Mouse (Mus musculus) MEL (cell line): ENCODE results near the gene Gjb2. TPM values are rescaled to one million over a fixed set of nuclear protein-coding genes. Genes with fewer than 3 reads are reported as not detected.

Experiments used
- DNase-seq: peaks from one replicate; pipeline ENCODE4 v3.0.0; 2011; ENCODE audit warnings: low read depth, low spot score
- H3K27ac ChIP-seq: 2 replicates; pipeline ENCODE4 v1.5.1; 2012; ENCODE audit warnings: low read depth, mild to moderate bottlenecking, control low read depth, low read length, moderate library complexity; ENCODE audit not compliant: control insufficient read depth
- H3K27me3 ChIP-seq, 2 experiments: fragments of 150-350 bp in 1 of 2; sonication (generic) in 1 of 2; 2 replicates each; pipeline ENCODE4 v1.6.1; 2012; ENCODE audit warnings: low read length in 2 of 2, mild to moderate bottlenecking in 2 of 2, improper control_type of control experiment in 1 of 2, moderate library complexity in 1 of 2; ENCODE audit not compliant: insufficient read depth in 2 of 2, control insufficient read depth in 1 of 2
- H3K36me3 ChIP-seq, 2 experiments: 2 replicates each; pipeline ENCODE4 v1.6.1; 2012 to 2014; ENCODE audit warnings: low read length in 2 of 2, improper control_type of control experiment in 1 of 2, inconsistent platforms in 1 of 2, mild to moderate bottlenecking in 1 of 2; ENCODE audit not compliant: insufficient read depth in 2 of 2, control insufficient read depth in 1 of 2
- H3K4me1 ChIP-seq, 2 experiments: fragments of 150-350 bp in 1 of 2; sonication (generic) in 1 of 2; 2 replicates each; pipeline ENCODE4 v1.6.1; 2012; ENCODE audit warnings: low read length in 2 of 2, improper control_type of control experiment in 1 of 2, mild to moderate bottlenecking in 1 of 2; ENCODE audit not compliant: insufficient read depth in 2 of 2, control insufficient read depth in 1 of 2
- H3K4me3 ChIP-seq, 2 experiments: fragments of 150-350 bp in 1 of 2; sonication (generic) in 1 of 2; 2 replicates each; pipeline ENCODE4 v1.5.1; 2012; ENCODE audit warnings: low read depth in 2 of 2, low read length in 2 of 2, mild to moderate bottlenecking in 2 of 2, moderate library complexity in 2 of 2, control low read depth in 1 of 2, improper control_type of control experiment in 1 of 2; ENCODE audit not compliant: control insufficient read depth in 1 of 2, insufficient read depth in 1 of 2
- H3K79me2 ChIP-seq: 2 replicates; pipeline ENCODE4 v1.6.1; 2012; ENCODE audit warnings: mild to moderate bottlenecking, low read length, moderate library complexity; ENCODE audit not compliant: control insufficient read depth, poor library complexity, insufficient read depth
- H3K9ac ChIP-seq: 2 replicates; pipeline ENCODE4 v1.6.1; 2012; ENCODE audit warnings: low read depth, mild to moderate bottlenecking, control low read depth, low read length, moderate library complexity; ENCODE audit not compliant: control insufficient read depth, poor library complexity, severe bottlenecking
- H3K9me3 ChIP-seq: fragments of 150-350 bp; sonication (generic); replicated peaks from 2 replicates; pipeline ENCODE4 v1.6.1; 2012; ENCODE audit warnings: mild to moderate bottlenecking, low read length, improper control_type of control experiment, moderate library complexity; ENCODE audit not compliant: insufficient read depth
- BHLHE40 ChIP-seq: IDR thresholded peaks from 2 replicates; pipeline ENCODE4 v1.6.1; 2012; ENCODE audit warnings: low read depth, mild to moderate bottlenecking, inconsistent platforms, low read length, improper control_type of control experiment, borderline replicate concordance
- CHD2 ChIP-seq: IDR thresholded peaks from 2 replicates; pipeline ENCODE4 v1.6.1; 2011; ENCODE audit warnings: low read length, improper control_type of control experiment
- CTCF ChIP-seq, 3 experiments: IDR thresholded peaks in 2 of 3; conservative IDR thresholded peaks in 1 of 3; 2 replicates each; pipeline ENCODE4 v1.5.1; 2011 to 2012; ENCODE audit warnings: low read length in 3 of 3, low read depth in 2 of 3, mild to moderate bottlenecking in 2 of 3, improper control_type of control experiment in 1 of 3, inconsistent platforms in 1 of 3, mixed read lengths in 1 of 3, moderate library complexity in 1 of 3; ENCODE audit not compliant: control insufficient read depth in 1 of 3, insufficient read depth in 1 of 3, poor library complexity in 1 of 3, severe bottlenecking in 1 of 3
- EP300 ChIP-seq, 2 experiments: IDR thresholded peaks; 2 replicates each; pipeline ENCODE4 v1.6.1; 2011; ENCODE audit warnings: improper control_type of control experiment in 2 of 2, low read length in 2 of 2, low read depth in 1 of 2, mild to moderate bottlenecking in 1 of 2
- HCFC1 ChIP-seq: IDR thresholded peaks from 2 replicates; pipeline ENCODE4 v1.6.1; 2012; ENCODE audit warnings: low read depth, mild to moderate bottlenecking, inconsistent platforms, low read length, improper control_type of control experiment, moderate library complexity
- JUND ChIP-seq: IDR thresholded peaks from 2 replicates; pipeline ENCODE4 v1.6.1; 2011; ENCODE audit warnings: low read depth, mild to moderate bottlenecking, improper control_type of control experiment, low read length
- MAX ChIP-seq: IDR thresholded peaks from 2 replicates; pipeline ENCODE4 v1.6.1; 2011; ENCODE audit warnings: low read length, improper control_type of control experiment
- MAZ ChIP-seq: IDR thresholded peaks from 2 replicates; pipeline ENCODE4 v1.6.1; 2012; ENCODE audit warnings: low read depth, mild to moderate bottlenecking, inconsistent platforms, low read length, improper control_type of control experiment
- MXI1 ChIP-seq: IDR thresholded peaks from 2 replicates; pipeline ENCODE4 v1.6.1; 2011; ENCODE audit warnings: mild to moderate bottlenecking, low read depth, low read length, improper control_type of control experiment
- MYB ChIP-seq: IDR thresholded peaks from 2 replicates; pipeline ENCODE4 v1.6.1; 2011; ENCODE audit warnings: mild to moderate bottlenecking, low read depth, low read length, improper control_type of control experiment
- MYC ChIP-seq: IDR thresholded peaks from 2 replicates; pipeline ENCODE4 v1.6.1; 2011; ENCODE audit warnings: low read depth, mild to moderate bottlenecking, low read length, improper control_type of control experiment, moderate library complexity
- NELFE ChIP-seq: IDR thresholded peaks from 2 replicates; pipeline ENCODE4 v1.6.1; 2011; ENCODE audit warnings: low read depth, low read length, improper control_type of control experiment
- POLR2AphosphoS5 ChIP-seq: IDR thresholded peaks from 2 replicates; pipeline ENCODE4 v1.6.1; 2012; ENCODE audit warnings: low read depth, borderline replicate concordance, mild to moderate bottlenecking, inconsistent platforms, low read length, moderate library complexity, mixed read lengths
- SIN3A ChIP-seq: IDR thresholded peaks from 2 replicates; pipeline ENCODE4 v1.6.1; 2012; ENCODE audit warnings: low read length, improper control_type of control experiment, inconsistent platforms
- SMC3 ChIP-seq: IDR thresholded peaks from 2 replicates; pipeline ENCODE4 v1.6.1; 2011; ENCODE audit warnings: low read depth, low read length, improper control_type of control experiment
- TAL1 ChIP-seq: IDR thresholded peaks from 2 replicates; pipeline ENCODE4 v1.6.1; 2012; ENCODE audit warnings: mild to moderate bottlenecking, inconsistent platforms, low read length, moderate library complexity, mixed read lengths
- TBP ChIP-seq: IDR thresholded peaks from 2 replicates; pipeline ENCODE4 v1.8.0; 2011; ENCODE audit warnings: low read depth, low read length, improper control_type of control experiment
- TCF12 ChIP-seq: IDR thresholded peaks from 2 replicates; pipeline ENCODE4 v1.6.1; 2014; ENCODE audit warnings: low read depth, mild to moderate bottlenecking, inconsistent platforms, low read length, improper control_type of control experiment, moderate library complexity
- USF1 ChIP-seq: IDR thresholded peaks from 2 replicates; pipeline ENCODE4 v1.6.1; 2014; ENCODE audit warnings: low read depth, mild to moderate bottlenecking, inconsistent platforms, low read length, improper control_type of control experiment, moderate library complexity
- USF2 ChIP-seq, 2 experiments: IDR thresholded peaks; 2 replicates each; pipeline ENCODE4 v1.6.1; 2011 to 2012; ENCODE audit warnings: improper control_type of control experiment in 2 of 2, low read length in 2 of 2, borderline replicate concordance in 1 of 2, inconsistent platforms in 1 of 2, low read depth in 1 of 2, mild to moderate bottlenecking in 1 of 2; ENCODE audit not compliant: insufficient read depth in 1 of 2
- ZC3H11A ChIP-seq: IDR thresholded peaks from 2 replicates; pipeline ENCODE4 v1.6.1; 2012; ENCODE audit warnings: low read depth, mild to moderate bottlenecking, inconsistent platforms, low read length, improper control_type of control experiment
- ZKSCAN1 ChIP-seq: IDR thresholded peaks from 2 replicates; pipeline ENCODE4 v1.6.1; 2012; ENCODE audit warnings: low read depth, mild to moderate bottlenecking, inconsistent platforms, low read length, improper control_type of control experiment, moderate library complexity
- ZMIZ1 ChIP-seq: IDR thresholded peaks from 2 replicates; pipeline ENCODE4 v1.6.1; 2012; ENCODE audit warnings: low read depth, mild to moderate bottlenecking, inconsistent platforms, low read length, improper control_type of control experiment, moderate library complexity
- polyA plus RNA-seq, 2 experiments: library from polyadenylated mRNA; stranded (reverse) in 1 of 2; unstranded in 1 of 2; fragments of >175 nt in 1 of 2; fragments of >200 nt in 1 of 2; gene quantifications; 2 replicates each; pipeline versions ENCODE4 v1.2.1 to v1.2.4; 2012; ENCODE audit warnings: low replicate concordance in 2 of 2, low read depth in 1 of 2; ENCODE audit not compliant: insufficient read length in 2 of 2, insufficient read depth in 1 of 2, missing spikeins in 1 of 2
- total RNA-seq: library from RNA; depleted of rRNA; stranded (reverse); fragments of 300-350 nt; gene quantifications from 2 replicates; pipeline ENCODE4 v1.2.3, GENCODE M21; 2012

Gjb2 gene
- total and polyA plus RNA-seq, 3 experiments = not detected

DNA sequence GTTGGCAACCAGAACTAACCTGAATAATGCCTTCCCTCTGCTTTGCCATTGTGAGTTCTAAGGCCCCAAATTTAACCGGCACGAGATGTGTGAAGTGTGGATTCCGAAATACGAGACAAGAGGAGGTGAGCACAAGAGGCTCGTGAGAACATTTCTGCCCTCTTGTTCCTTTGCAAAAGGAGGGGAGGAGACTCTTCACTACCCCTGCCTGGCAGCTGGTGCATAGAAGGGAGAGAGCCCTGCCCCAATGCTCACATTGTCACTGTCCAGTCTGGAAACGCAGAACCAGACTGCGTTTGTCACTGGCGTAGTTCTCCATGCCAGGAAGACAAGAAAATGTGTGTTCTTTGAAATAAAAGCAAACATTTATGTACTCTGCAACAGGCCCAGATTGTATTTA, 30.8 kb upstream of the Gjb2 start (continued):
- TF ChIP-seq USF1 (no peak), SMC3 (no peak), EP300 (IDR thresholded peaks at IDR 0.05; ENCODE audit: low read depth in 1 of 2, low read length in 2 of 2) (no peak)

DNA sequence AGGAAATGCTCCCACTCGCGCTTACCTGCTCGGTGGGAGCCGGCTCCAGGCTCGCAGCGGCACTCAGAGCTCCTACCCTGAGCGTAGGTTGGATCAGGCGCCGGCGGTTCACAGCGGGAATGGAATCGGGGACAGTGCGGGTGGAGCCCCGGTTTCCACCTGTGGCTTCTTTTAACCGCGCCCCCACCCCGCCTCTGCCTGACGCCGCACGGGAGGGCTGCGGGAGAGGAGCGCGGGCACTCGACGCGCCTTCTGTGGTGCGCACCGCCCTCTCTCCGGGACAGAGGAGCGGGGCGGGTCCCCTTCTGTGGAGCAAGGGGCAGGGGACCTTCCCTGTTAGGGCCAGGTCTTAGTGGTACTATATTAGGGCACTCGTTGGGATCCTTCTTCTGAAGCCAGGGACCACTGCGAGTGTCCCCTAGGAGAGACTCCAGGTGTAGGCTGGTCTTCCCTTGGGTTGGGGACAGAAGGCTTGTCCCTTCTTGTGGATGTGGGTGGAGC, 28.7 kb upstream of the Gjb2 start, which contains the start of gene Gjb6:
TSS of gene Gjb6 (minus strand) at position 451 of the 501 bp plus-strand sequence.
- Histone ChIP-seq H3K4me1 (no peaks in the 10 kb centered on the region), H3K4me3 (no peak within 1 kb of the TSS), H3K27ac (no peak within 1 kb of the TSS), H3K79me2 (no peaks in the 10 kb centered on the region), H3K9ac (no peak within 1 kb of the TSS), H3K27me3 (peaks cover 0 to 2% of the 10 kb centered on the region in 2 experiments; a peak in 2 of 4 replicates), H3K9me3 (no peaks in the 10 kb centered on the region), H3K36me3 (no peaks in the 10 kb centered on the region)
- TF ChIP-seq MYC (no peak), ZC3H11A (no peak), SMC3 (no peak), NELFE (no peak), USF1 (no peak), MAX (no peak), JUND (no peak), BHLHE40 (no peak), POLR2AphosphoS5 (no peak), CTCF (IDR thresholded peaks at IDR 0.05 in 2 of 3, conservative IDR thresholded peaks at IDR 0.05 in 1 of 3; ENCODE audit: control insufficient read depth in 1 of 3, insufficient read depth in 1 of 3, low read depth in 2 of 3, low read length in 3 of 3, poor library complexity in 1 of 3, severe bottlenecking in 1 of 3) (no peak), MXI1 (no peak), ZKSCAN1 (no peak), TCF12 (no peak), MAZ (no peak), ZMIZ1 (no peak), TAL1 (no peak), SIN3A (no peak), TBP (no peak)
- DNase-seq = no peak

GRCm38 (mm10) chr14:57127383-57127782, 22.9 kb upstream of the Gjb2 start:
- Histone ChIP-seq H3K27me3 (peaks cover 3 to 5% of the 10 kb centered on the region in 2 experiments), H3K36me3 (no peaks in the 10 kb centered on the region), H3K9me3 (no peaks in the 10 kb centered on the region), H3K79me2 (no peaks in the 10 kb centered on the region), H3K27ac (no peak overlapping the region), H3K9ac (no peak overlapping the region), H3K4me1 (no peaks in the 10 kb centered on the region), H3K4me3 (no peak overlapping the region)
- TF ChIP-seq POLR2AphosphoS5 = no peak
- TF ChIP-seq CHD2 = no peak
- no peak for TF ChIP-seq EP300 (IDR thresholded peaks at IDR 0.05; ENCODE audit: low read depth in 1 of 2, low read length in 2 of 2)
- TF ChIP-seq TAL1 = no peak
- no peak for TF ChIP-seq USF2 (IDR thresholded peaks at IDR 0.05; ENCODE audit: borderline replicate concordance in 1 of 2, insufficient read depth in 1 of 2, low read depth in 1 of 2, low read length in 2 of 2)
- TF ChIP-seq HCFC1 = no peak
- TF ChIP-seq MYB = no peak
- no peak for TF ChIP-seq USF1
- DNase-seq = no peak
